Comparison of ENCODE assay signal across 15 mouse cellular contexts in genomic region chr3:21025876-21026275, GRCm38 (mm10).
DNase-seq lines count a peak whose midpoint lies in the region; ATAC-seq and TF ChIP-seq lines count a peak whose summit lies in the region.
"Had no signal": no experiment of that assay in that cellular context is flagged by ENCODE, and none has a peak within 500 bp of the region (broad histone marks: within the 10 kb centered on the region; RNA-seq: fewer than 3 reads in every experiment).

No protein-coding gene starts in this region.

- intact Hi-C loops in left cerebral cortex, postnatal 10 days (cut with DNase I) = no loop called here

- no peak overlapping the region for H3K9ac ChIP-seq in embryonic facial prominence, embryonic 14.5 days (ENCODE audit: low read depth, low read length)
- no peak overlapping the region for H3K9ac ChIP-seq in lung, embryonic 14.5 days
- H3K9ac ChIP-seq: embryonic facial prominence, embryonic 12.5 days; liver, embryonic 14.5 days had no signal

- no peak for ATAC-seq in embryonic facial prominence, embryonic 14.5 days (ENCODE audit: low read depth)
- ATAC-seq in lung, embryonic 14.5 days (ENCODE audit: insufficient read depth) = no peak
- no peak for ATAC-seq in activated CD4-positive, CD25-positive, alpha-beta regulatory T cell, adult 4 months

- no peaks in the 10 kb centered on the region for H3K4me1 ChIP-seq in embryonic facial prominence, embryonic 14.5 days (ENCODE audit: control insufficient read depth, insufficient read depth, low read length)
- H3K4me1 ChIP-seq in embryonic facial prominence, embryonic 10.5 days = no peaks in the 10 kb centered on the region
- H3K4me1 ChIP-seq in lung, embryonic 14.5 days (ENCODE audit: insufficient read depth) = no peaks in the 10 kb centered on the region
- H3K4me1 ChIP-seq: embryonic facial prominence, embryonic 12.5 days had no signal

- H3K27ac ChIP-seq in embryonic facial prominence, embryonic 14.5 days (replicated peaks; ENCODE audit: low read depth, low read length) = no peak overlapping the region
- no peak overlapping the region for H3K27ac ChIP-seq in embryonic facial prominence, embryonic 10.5 days (replicated peaks)
- H3K27ac ChIP-seq in lung, embryonic 14.5 days (ENCODE audit: low read depth) = no peak overlapping the region
- H3K27ac ChIP-seq: embryonic facial prominence, embryonic 12.5 days; liver, embryonic 14.5 days had no signal

- H3K36me3 ChIP-seq in embryonic facial prominence, embryonic 14.5 days (ENCODE audit: control insufficient read depth, insufficient read depth, low read length) = no peaks in the 10 kb centered on the region
- no peaks in the 10 kb centered on the region for H3K36me3 ChIP-seq in embryonic facial prominence, embryonic 10.5 days (replicated peaks)
- no peaks in the 10 kb centered on the region for H3K36me3 ChIP-seq in lung, embryonic 14.5 days (ENCODE audit: insufficient read depth)
- H3K36me3 ChIP-seq: embryonic facial prominence, embryonic 12.5 days had no signal

- no peaks in the 10 kb centered on the region for H3K9me3 ChIP-seq in embryonic facial prominence, embryonic 14.5 days (ENCODE audit: control insufficient read depth, low read length)
- no peaks in the 10 kb centered on the region for H3K9me3 ChIP-seq in embryonic facial prominence, embryonic 10.5 days
- H3K9me3 ChIP-seq in lung, embryonic 14.5 days (ENCODE audit: low read depth, low read length) = no peaks in the 10 kb centered on the region
- H3K9me3 ChIP-seq: embryonic facial prominence, embryonic 12.5 days had no signal

- no peaks in the 10 kb centered on the region for H3K27me3 ChIP-seq in embryonic facial prominence, embryonic 14.5 days (replicated peaks; ENCODE audit: control insufficient read depth, insufficient read depth, low read length)
- H3K27me3 ChIP-seq in embryonic facial prominence, embryonic 10.5 days (replicated peaks; ENCODE audit: low read depth, poor library complexity, severe bottlenecking) = no peaks in the 10 kb centered on the region
- H3K27me3 ChIP-seq in lung, embryonic 14.5 days (ENCODE audit: insufficient read depth, low read length) = no peaks in the 10 kb centered on the region
- H3K27me3 ChIP-seq: embryonic facial prominence, embryonic 12.5 days had no signal

- DNase-seq in embryonic facial prominence, embryonic 14.5 days (ENCODE audit: low spot score) = peak; percentile 15
- no peak for DNase-seq in embryonic facial prominence, embryonic 10.5 days (ENCODE audit: low spot score)
- peak; percentile 56 for DNase-seq in lung, embryonic 14.5 days
- no peak for DNase-seq in lung, adult 18-20 months
- DNase-seq in left cerebral cortex, postnatal 10 days (ENCODE audit: extremely low spot score in 1 of 2, low spot score in 2 of 2) = peak; percentile 16 to 60
- peak; percentile 93 for DNase-seq in telencephalon, adult 2 months (ENCODE audit: low read depth, low spot score)
- DNase-seq in spleen, postnatal 10 days (ENCODE audit: low spot score in 2 of 2) = no peak
- DNase-seq: cerebellum, adult 8-10 months; kidney, adult 11 months; lung, postnatal 4 days had no signal

- 18% methylated on average over 1 of the region's 1 CpGs for WGBS in embryonic facial prominence, embryonic 14.5 days
- 51% methylated on average over 1 of the region's 1 CpGs for WGBS in embryonic facial prominence, embryonic 10.5 days
- WGBS in lung, embryonic 14.5 days = 33% methylated on average over 1 of the region's 1 CpGs

- TF ChIP-seq CTCF in lung, embryonic 14.5 days (IDR thresholded peaks at IDR 0.05; ENCODE audit: low read depth) = no peak

- H3K4me3 ChIP-seq in embryonic facial prominence, embryonic 14.5 days (ENCODE audit: low read depth, low read length) = no peak overlapping the region
- no peak overlapping the region for H3K4me3 ChIP-seq in embryonic facial prominence, embryonic 10.5 days
- H3K4me3 ChIP-seq in lung, embryonic 14.5 days (ENCODE audit: low read depth, low read length) = no peak overlapping the region
- H3K4me3 ChIP-seq: embryonic facial prominence, embryonic 12.5 days; myocyte had no signal

- H3K4me2 ChIP-seq in embryonic facial prominence, embryonic 14.5 days (ENCODE audit: low read depth, low read length) = no peak overlapping the region
- H3K4me2 ChIP-seq in lung, embryonic 14.5 days = no peak overlapping the region
- H3K4me2 ChIP-seq: embryonic facial prominence, embryonic 12.5 days; heart, embryonic 11.5 days had no signal

Comparison
In these comparisons a context has a peak if more than half of its experiments do, and no peak if none do; other contexts are left out.
1. DNase-seq: peak in embryonic facial prominence, embryonic 14.5 days (single experiment), lung, embryonic 14.5 days (single experiment), left cerebral cortex, postnatal 10 days (2 of 2) and telencephalon, adult 2 months (single experiment); none in embryonic facial prominence, embryonic 10.5 days (single experiment), lung, adult 18-20 months (0 of 2) and spleen, postnatal 10 days (0 of 2).